Mouse (Mus musculus) cerebellum, adult 18-20 months (tissue): ENCODE results near the gene Klhl7.

Experiments
- DNase-seq, 2 experiments: peaks; one replicate each; pipeline ENCODE4 v3.0.0; 2021

The Klhl7 gene

DNA sequence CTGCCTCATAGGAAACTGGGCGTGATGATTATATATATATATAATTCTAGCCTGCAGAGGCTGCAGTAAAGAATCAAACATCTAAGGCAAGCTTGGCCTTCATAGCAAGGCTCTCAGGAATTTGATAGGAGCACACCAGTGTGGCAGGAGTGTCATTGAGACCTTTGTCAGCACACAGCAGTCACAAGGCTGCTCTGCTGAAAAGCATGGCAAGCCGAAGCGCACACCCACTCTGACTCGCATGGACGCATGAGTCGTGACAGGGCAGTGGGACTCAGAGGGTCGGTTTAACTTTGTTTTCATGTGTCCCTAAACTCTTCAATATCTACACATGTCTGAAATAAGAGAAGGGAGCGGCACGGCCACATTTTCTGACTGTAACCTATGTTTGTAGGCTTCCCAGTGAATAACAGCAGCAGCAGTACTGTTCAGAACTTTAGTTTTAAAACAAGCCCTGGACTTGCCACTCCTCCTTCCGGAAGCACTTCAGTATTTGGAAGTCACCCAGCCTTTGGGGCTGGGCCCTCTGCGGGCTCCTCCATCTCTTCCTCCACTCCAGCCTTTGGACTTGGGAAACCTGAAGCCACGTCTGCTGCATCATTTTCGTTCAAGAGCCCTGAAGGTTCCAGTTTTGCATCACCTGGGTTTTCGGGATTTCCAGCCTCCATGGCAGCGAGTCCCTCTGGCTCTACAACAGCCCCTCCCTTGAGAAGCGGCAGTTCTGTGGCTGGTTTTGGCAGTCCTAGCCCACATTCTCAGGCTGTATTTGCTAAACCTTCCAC is 81.3 kb downstream of the Klhl7 start:
- no peak for DNase-seq

DNA sequence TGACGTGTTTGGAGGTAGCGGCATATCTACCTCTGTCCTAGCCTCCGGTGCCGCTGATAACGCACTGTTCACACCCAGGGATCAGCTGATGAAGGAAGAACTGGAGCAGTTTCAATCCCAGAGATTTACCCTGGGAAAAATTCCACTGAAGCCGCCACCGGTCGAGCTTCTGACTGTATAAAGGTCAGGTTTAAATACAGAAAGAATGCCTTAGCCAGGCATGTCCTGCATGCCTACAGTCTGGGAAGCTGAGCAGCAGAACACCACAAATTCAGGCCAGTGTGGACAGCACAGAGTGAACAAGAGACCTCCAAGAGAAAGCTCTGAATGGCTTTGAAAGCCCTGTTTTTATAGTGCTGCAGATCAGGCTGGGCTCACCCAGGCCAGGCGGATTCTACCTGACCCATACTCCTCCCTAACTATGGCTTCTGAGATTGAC is 81.9 kb downstream of the Klhl7 start:
- no peak for DNase-seq

DNA sequence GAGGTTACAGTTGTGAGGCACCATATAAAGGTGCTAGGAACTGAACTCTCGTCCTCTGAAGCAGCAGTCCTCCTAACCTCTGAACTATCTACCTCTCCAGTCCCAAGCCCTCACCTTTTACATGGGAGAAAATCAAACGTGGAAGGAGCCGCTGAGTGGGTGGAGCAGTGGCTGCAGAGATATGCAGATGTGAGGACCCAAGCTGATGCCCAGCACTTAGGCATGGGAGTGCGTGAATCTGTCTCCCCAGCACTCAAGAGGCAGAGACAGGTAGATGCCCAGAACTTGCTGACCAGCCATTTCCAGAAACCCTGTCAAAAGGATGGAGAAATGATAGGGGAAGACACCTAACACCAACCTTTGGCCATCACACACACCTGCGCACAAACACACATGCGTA is 82.7 kb downstream of the Klhl7 start:
- DNase-seq = no peak

DNA sequence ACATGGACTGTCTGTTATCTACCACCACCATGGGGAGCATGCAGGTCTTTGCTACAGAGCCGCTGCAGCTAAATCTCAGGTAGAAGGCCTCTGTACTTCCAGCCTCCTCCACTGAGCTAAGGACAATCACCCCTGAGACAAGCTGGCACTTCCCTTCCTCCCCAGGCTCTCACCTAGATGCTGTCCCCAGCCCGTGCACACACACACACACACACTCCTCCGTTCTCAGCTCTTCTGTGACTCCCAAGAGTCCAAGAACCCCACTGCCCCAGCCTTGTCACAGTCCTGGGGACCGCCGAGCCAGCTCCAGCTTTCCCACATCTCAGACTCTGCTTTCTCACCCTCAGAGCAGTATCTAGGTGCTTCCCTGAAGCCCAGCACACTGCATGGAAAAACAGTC is 83.6 kb downstream of the Klhl7 start:
- DNase-seq = no peak

DNA sequence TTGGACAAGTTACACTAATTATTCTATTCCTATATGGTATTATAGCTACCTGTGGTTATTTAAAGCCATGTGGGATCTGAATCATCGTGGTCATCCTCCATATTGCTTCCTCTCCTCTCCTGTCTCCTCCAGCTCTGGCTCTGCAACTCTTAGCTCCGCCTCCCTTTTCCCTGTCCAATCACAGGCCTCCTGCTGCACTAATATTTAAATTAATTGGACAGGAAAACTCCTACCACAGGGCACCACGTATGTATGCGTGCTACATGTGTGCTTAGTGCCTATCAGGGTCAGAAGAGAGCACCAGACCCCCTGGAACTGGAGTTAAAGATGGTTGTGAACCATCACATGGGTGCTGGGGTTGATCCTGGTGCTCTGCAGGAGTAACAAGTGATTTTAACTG is 88.1 kb downstream of the Klhl7 start:
- DNase-seq = no peak

DNA sequence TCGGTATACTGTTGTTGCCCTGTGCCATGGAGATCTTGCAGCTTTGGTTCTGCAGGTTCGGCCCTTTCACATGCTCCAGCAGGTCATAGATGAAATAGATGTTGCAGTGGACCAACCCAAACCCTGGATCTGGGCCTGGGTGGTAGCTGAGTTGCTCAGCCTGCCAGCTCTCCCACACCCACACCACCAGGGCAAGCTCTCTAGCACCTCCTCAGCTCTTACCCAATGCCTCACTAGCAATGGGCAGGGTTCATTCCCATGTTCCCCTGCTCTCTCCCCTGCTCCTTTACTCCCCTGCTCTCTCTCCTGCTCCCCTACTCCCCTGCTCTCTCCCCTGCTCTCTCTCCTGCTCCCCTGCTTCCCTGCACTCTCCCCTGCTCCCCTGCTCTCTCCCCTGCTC is 91.4 kb downstream of the Klhl7 start:
- DNase-seq = no peak

DNA sequence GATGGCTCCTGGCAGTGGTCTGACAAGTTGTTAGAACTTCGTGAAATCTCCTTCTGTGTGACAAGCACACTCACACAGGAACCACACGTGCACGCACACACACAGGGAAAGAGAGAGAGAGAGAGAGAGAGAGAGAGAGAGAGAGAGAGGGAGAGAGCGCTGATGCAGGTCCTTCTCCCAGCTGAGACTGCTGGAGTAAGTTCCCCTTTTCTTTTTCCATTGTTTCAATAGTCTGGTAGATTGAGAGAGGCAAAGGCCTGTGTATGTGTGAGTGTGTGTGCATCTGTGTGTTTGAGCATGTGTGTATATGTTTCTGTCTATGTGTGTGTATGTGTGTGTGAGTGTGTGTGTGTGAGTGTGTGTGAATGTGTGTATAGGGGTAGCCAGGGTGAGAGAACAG is 100.6 kb downstream of the Klhl7 start:
- DNase-seq = no peak

DNA sequence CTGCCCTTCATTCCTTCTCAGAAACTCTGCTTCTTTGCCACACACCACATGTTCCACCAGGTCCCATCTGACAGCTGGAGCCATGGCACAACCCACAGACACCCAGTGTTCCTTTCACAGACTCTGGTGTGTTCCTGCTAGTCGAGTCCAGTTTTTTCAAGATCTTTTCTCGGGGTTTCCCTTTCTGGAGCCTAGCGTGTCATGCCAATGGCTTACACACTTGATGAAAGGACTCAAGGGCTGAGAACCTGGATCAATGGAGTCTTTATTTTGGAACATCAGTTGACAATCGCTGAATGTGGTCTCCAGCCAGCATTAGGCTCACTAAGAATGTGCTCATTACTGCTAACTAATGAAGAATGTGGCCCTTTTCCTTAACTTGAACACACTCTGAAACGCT is 102.1 kb downstream of the Klhl7 start:
- DNase-seq = no peak

DNA sequence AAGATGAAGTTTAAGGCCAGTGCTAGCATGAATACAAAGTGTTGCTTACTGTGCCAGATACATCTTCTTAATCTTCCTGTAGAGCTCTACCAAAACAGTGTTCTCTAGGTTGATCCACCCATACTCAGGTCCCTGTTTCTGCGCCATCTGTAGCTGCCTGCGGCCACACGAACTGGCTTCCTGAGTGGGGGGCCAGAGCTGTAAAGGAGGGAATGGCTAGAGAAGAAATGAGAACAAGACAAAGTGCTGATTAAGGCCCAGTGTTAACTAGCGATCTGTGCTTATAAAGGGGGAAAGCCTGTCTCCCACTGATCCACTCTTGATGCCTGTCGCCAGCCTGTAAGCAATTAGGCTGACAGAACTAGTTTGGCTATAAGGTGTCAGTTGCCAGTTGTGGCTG is 102.9 kb downstream of the Klhl7 start:
- DNase-seq = no peak

DNA sequence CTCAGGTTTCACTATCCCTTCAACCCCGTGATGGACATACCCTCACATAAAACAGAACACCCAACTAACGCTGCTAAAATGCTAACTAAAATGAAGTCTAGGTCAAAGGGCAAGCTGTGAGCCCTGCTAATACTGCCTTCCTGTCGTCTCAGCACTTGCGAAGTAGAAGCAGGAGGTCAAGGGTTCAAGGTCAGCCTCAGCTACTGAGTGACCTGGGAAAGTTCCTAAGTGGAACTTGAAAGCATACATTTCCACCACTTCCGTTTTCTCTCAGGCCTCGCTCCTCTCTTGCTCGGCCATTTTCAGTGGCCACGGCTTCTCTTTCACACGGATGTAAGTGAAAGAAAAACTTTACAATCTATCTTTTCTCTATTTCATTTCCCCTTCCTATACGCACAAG is 107.6 kb downstream of the Klhl7 start:
- no peak for DNase-seq

DNA sequence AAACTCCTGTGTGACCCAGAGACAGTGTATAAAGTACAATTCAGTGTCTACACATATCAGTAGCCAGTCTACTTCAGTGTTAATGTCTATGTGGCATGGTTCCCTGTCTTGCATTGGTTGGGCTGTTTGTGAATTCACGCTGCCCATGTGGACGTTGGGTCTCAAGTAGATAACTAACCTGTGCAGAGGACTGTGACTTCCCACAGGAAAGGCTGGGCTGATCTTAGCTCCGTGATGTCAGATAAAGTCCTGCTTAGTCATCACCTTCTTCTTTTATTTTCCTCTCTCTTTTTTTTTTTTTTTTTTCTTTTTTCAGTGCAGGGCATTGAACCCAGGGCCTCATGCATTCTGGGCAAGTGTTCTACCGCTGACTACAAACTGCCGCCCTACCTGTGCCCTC is 108.1 kb downstream of the Klhl7 start:
- DNase-seq = no peak
